Mouse (Mus musculus): Measurements from ENCODE around the gene Phf21b. TPM values are rescaled to one million over a fixed set of nuclear protein-coding genes. Genes with fewer than 3 reads are reported as not detected.

Phf21b gene
- total RNA-seq, 2 experiments from 2014 or later, result 11.6 to 13.8 TPM

Other genes starting within 250 kb of the Phf21b start
- gene Prr5, start 186.4 kb downstream of the Phf21b start, total RNA-seq (2021), result 10 to 100 TPM; 18.6 to 20.6 TPM
- under 1 TPM; 0.27 to 0.89 TPM for gene Arhgap8, start 136.0 kb downstream of the Phf21b start, total RNA-seq (2021)
- 1 to 10 TPM; 1.0 to 1.4 TPM for gene Gm29666, start 64.0 kb upstream of the Phf21b start, total RNA-seq (2021)
- 10 to 100 TPM; 31.5 to 31.7 TPM for gene Nup50, start 67.4 kb upstream of the Phf21b start, total RNA-seq (2021)
- gene 5031439G07Rik, start 132.5 kb upstream of the Phf21b start, total RNA-seq (2021), result 100 to 1,000 TPM; 102 to 128 TPM
- gene Upk3a, start 161.1 kb upstream of the Phf21b start, total RNA-seq (2021), result under 1 TPM; 0.31 to 0.78 TPM
- 10 to 100 TPM; 27.2 to 28.3 TPM for gene Fam118a, start 172.9 kb upstream of the Phf21b start, total RNA-seq (2021)

All from layer of hippocampus, postnatal 10 days (tissue).